Mouse (Mus musculus) ES-Bruce4 (cell line): ENCODE results near the gene Ddx23. TPM values are rescaled to one million over a fixed set of nuclear protein-coding genes. Genes with fewer than 3 reads are reported as not detected.

Experiments
- H3K27ac ChIP-seq: 2 replicates; pipeline ENCODE4 v1.5.1; 2012; ENCODE audit warnings: low read length, inconsistent platforms; ENCODE audit not compliant: insufficient read depth
- H3K27me3 ChIP-seq: 2 replicates; pipeline ENCODE4 v1.6.1; 2012; ENCODE audit warnings: mild to moderate bottlenecking, low read length, inconsistent platforms; ENCODE audit not compliant: control insufficient read depth, poor library complexity, insufficient read depth, severe bottlenecking
- H3K36me3 ChIP-seq: 2 replicates; pipeline ENCODE4 v1.6.1; 2012; ENCODE audit warnings: inconsistent platforms, mild to moderate bottlenecking, low read length, moderate library complexity; ENCODE audit not compliant: control insufficient read depth, poor library complexity, insufficient read depth, severe bottlenecking
- H3K4me1 ChIP-seq: one replicate; pipeline ENCODE4 v1.8.1; 2011; ENCODE audit warnings: low read length; ENCODE audit not compliant: control insufficient read depth, insufficient read depth
- H3K4me3 ChIP-seq: 2 replicates; pipeline ENCODE4 v1.5.1; 2011; ENCODE audit warnings: low read depth, mild to moderate bottlenecking, low read length
- H3K9ac ChIP-seq: 2 replicates; pipeline ENCODE4 v1.6.1; 2012; ENCODE audit warnings: low read depth, mild to moderate bottlenecking, inconsistent platforms; ENCODE audit not compliant: poor library complexity, severe bottlenecking
- H3K9me3 ChIP-seq: replicated peaks from 2 replicates; pipeline ENCODE4 v1.6.1; 2012; ENCODE audit warnings: mild to moderate bottlenecking, low read length, inconsistent platforms; ENCODE audit not compliant: control insufficient read depth, poor library complexity, insufficient read depth, severe bottlenecking
- CTCF ChIP-seq: IDR thresholded peaks from one replicate; pipeline ENCODE4 v1.8.1; 2011; ENCODE audit warnings: low read depth, low read length
- EP300 ChIP-seq: IDR thresholded peaks from 2 replicates; pipeline ENCODE4 v1.6.1; 2011; ENCODE audit warnings: low read depth, low read length; ENCODE audit not compliant: insufficient read depth
- POLR2A ChIP-seq: IDR thresholded peaks from one replicate; pipeline ENCODE4 v1.8.1; 2011; ENCODE audit warnings: low read length; ENCODE audit not compliant: insufficient read depth
- polyA plus RNA-seq: library from polyadenylated mRNA; stranded (reverse); fragments of >200 nt; gene quantifications from 2 replicates; pipeline ENCODE4 v1.2.4, GENCODE M21; 2011; ENCODE audit warnings: low read depth; ENCODE audit not compliant: missing spikeins, insufficient read depth, insufficient read length

Ddx23 gene
- polyA plus RNA-seq, result 121 TPM in 2 replicates

GRCm38 (mm10) chr15:98662567-98663545 lies at the start of gene Ddx23:
Ddx23 (minus strand) TSS chr15:98662894.
- Histone ChIP-seq H3K4me3 (peak within 1 kb of the TSS; percentile 96), H3K36me3 (peaks cover 4% of the 10 kb centered on the region; the same call in 1 of the 2 replicates), H3K4me1 (no peaks in the 10 kb centered on the region), H3K9ac (peak within 1 kb of the TSS; percentile 93), H3K27ac (no peak within 1 kb of the TSS), H3K9me3 (no peaks in the 10 kb centered on the region), H3K27me3 (no peaks in the 10 kb centered on the region)
- TF ChIP-seq POLR2A (no peak), CTCF (no peak), EP300 (no peak)

GRCm38 (mm10) chr15:98710442-98710841 lies 47.7 kb upstream of the Ddx23 start:
- H3K9ac ChIP-seq, result no peak overlapping the region
- H3K36me3 ChIP-seq, result no peaks in the 10 kb centered on the region
- no peaks in the 10 kb centered on the region for H3K9me3 ChIP-seq
- no peak overlapping the region for H3K27ac ChIP-seq
- no peak overlapping the region for H3K4me3 ChIP-seq
- no peaks in the 10 kb centered on the region for H3K4me1 ChIP-seq
- no peak for TF ChIP-seq EP300
- TF ChIP-seq POLR2A, result no peak
- TF ChIP-seq CTCF, result peak; percentile 96
- H3K27me3 ChIP-seq, result no peaks in the 10 kb centered on the region

GRCm38 (mm10) chr15:98707766-98708372 lies 45.2 kb upstream of the Ddx23 start, which contains the start of gene Ccdc65:
Ccdc65 (plus strand) TSS chr15:98708207.
- Histone ChIP-seq H3K36me3 (no peaks in the 10 kb centered on the region), H3K9ac (no peak within 1 kb of the TSS), H3K4me3 (peak within 1 kb of the TSS; percentile 25; the same call in 1 of the 2 replicates), H3K27ac (no peak within 1 kb of the TSS), H3K27me3 (no peaks in the 10 kb centered on the region), H3K4me1 (no peaks in the 10 kb centered on the region), H3K9me3 (no peaks in the 10 kb centered on the region)
- TF ChIP-seq EP300 (no peak), CTCF (peak; percentile 69)

DNA sequence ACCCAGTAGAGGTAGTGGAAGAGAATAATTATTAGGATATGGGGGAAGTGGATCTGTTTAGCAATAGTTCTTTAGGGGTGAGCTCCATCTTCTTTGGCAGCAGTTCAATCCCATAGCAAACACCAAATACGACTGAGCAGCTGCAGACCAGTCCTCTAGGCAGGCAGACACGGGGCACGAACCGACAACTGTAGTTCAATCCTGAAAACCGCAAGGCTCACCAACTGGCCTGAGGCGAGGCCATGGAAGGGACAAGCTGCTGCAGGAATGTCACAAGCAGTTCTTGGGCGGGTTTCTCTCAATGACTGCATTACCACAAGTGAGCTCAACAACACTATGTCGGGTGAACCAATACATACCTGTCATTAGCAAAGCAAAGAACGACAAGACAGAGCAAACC lies 41.6 kb upstream of the Ddx23 start:
- TF ChIP-seq CTCF, result no peak
- TF ChIP-seq EP300, result no peak
- TF ChIP-seq POLR2A, result no peak
- Histone ChIP-seq H3K9me3 (no peaks in the 10 kb centered on the region), H3K9ac (no peak overlapping the region), H3K27me3 (peaks cover 3% of the 10 kb centered on the region), H3K4me3 (no peak overlapping the region), H3K27ac (no peak overlapping the region), H3K4me1 (no peaks in the 10 kb centered on the region), H3K36me3 (no peaks in the 10 kb centered on the region)

DNA sequence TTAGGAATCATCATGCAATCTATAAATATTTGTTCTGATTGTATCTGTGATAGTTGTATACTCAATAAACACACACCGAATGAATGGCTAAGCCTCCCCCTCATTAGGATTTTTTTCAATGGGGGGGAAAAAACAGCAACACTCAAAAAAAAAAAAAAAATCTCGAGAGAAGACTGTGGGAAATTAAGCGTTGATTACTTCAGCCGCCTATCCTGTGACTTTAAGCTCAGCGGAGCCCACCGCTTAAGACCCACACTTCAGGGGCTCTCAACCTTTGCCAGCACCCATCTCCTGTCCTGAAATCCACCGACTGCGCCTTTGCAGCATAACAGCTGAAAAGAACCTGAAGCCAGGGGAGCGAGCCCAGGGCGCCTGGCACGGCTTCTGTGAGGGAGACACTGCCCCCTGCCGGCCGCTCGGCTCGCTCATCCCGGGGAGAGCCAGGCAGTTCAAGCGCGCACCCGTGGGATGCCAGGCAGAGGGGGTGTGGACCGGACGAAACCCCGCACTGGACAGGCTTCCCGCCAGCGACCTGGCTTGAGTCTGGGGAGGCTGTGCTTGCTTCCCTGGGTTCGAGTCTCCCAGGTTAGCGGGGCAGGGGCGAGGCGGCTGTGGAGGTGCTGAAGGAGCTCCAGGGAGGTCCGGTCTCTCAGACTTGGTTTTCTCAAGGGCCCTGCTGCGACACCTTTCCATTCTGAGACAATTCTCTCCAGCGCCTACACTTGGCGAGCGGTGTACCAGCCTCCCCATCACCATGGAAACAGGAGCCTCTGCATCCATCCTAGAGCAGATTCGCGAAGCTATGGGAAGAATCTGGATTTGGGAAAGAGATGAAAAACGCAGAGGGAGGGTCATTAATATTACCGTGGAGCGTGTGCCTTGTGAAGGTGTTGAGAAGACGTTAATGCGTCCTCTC lies 36.8 kb upstream of the Ddx23 start:
- Histone ChIP-seq H3K9ac (peak overlapping the region; percentile 8; the same call in 1 of the 2 replicates), H3K27me3 (peaks cover 3% of the 10 kb centered on the region), H3K27ac (no peak overlapping the region), H3K4me3 (peak overlapping the region; percentile 60), H3K4me1 (no peaks in the 10 kb centered on the region), H3K9me3 (no peaks in the 10 kb centered on the region), H3K36me3 (no peaks in the 10 kb centered on the region)
- TF ChIP-seq CTCF, result peak; percentile 84
- TF ChIP-seq EP300, result no peak
